Mouse (Mus musculus): ENCODE measurements around the gene Ston2.

The Ston2 gene

DNA sequence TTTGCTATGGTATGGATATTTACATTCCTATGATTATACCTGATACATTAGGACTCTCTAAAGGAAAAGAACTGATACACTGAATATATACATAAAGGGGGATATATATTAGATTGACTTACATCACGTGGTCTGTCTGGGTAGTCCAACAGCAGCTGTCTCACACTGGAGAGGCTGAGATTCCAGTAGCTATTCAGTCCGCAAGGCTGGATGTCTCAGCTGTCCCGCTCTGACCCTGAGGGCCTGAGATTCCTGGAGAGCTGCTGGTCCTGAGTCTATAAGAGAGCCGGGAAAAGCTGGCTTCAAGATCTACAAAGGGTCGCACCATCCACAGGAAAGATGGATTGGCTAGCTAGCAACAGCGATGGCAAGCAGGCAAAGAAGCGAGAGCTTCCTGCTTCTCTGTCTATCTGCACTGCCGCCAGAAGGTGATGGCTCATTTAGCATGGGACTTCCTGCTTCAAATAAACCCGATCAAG lies at the start of gene Ston2:
TSS of gene Ston2 (minus strand) at position 429 of the 479 bp plus-strand sequence.
- no peak for DNase-seq (ENCODE audit: low read depth, low spot score)

DNA sequence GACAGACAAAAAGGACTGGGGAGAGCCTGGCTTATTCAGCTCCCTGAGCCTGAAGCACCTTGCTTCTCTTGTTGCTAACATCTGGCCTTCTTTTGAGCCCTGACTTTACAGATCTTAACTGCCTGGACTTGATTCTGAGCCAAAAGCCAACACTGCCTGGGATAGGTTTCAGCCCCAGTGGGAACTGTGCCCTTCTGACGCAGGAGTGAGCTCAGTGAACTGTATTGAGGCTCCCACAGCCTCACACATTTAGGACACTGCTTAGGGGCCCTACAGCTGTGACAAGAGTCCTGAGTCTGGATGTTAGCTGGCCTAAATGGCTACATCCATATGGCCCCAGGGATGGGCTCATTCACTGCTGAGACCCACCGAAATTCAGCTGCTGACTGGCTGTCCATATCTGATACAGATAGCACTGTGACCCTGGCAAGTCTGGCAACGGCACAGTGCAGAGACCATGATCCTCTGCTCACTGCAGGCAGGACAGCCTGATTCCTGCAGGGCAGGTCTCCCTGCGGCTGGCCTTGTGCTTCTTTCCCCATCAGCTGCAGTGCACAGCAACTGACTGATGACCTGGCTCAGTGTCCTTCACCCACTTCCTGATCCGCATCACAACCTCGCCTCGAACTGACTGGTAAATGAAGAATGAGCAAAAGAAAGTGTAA lies 49.3 kb upstream of the Ston2 start:
- DNase-seq (ENCODE audit: low read depth, low spot score): no peak

DNA sequence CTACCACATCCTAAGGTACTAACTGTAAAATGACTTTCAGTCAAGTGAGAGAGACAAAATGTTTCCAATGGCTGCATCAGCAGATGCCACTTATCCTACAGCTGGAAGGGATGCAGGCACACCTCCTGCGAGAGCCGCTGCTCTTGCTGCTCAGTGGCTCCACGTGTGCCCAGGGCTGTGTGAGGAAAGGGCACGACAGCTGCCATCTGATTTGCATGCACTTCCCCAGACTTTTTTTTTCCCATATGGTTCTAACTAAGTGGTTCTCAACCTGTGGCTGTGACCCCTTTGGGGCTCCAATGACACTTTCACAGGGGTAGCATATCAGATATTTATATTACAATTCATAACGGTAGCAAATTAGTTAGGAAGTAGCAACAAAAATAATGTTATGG lies 45.7 kb upstream of the Ston2 start:
- DNase-seq (ENCODE audit: low read depth, low spot score): no peak

DNA sequence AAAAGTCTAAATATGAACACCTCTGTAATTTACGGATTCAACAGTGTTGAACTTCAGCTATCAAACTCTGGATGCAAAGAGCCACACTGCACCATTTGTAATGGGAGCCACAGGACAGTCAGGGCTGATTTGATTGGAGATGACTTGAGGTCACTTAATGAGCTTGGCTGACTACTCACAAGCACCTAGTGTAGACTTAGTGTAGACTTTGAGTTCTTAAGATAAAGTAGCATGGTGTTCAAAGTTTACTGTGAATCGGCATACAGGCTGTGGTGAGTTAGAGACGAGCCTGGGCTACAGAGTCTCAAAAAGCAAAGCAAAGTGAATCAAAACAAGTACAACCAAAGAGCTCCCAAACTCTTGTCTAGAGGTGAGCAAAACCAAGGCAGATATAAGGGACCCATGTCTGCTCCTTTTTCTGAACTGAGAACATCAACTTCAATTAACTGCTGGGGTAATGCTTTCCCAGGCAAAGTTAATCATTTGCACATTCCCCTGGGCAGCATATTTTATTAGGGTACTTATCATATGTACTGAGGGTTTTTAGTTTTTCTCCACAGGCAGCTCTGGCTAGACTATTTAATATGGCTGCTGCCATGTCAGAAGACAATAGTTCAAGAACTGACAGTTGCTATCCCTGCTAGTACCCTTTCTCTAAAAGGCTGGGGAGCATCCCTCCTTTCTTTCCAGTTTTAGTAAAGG lies 45.2 kb upstream of the Ston2 start:
- no peak for DNase-seq (ENCODE audit: low read depth, low spot score)

DNA sequence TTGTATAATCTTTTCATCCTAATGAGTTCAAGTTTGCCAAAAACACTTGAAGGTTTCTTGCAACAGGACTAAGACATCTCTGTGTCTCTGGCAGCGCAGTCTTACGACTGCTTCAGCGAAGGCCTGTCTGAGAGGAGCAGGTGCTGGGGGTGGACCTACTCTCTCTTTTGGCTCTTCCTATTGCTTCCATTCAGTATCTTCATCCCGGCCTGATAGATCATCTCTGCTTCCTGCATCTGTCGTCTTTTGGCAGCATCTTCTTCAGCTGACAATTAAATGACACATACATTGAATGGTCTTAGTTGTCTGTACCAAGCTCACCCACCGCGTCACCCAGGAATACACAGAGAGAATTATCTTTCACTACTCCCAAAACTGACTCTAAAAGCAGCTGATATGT lies 43.2 kb upstream of the Ston2 start:
- DNase-seq (ENCODE audit: low read depth, low spot score): no peak

DNA sequence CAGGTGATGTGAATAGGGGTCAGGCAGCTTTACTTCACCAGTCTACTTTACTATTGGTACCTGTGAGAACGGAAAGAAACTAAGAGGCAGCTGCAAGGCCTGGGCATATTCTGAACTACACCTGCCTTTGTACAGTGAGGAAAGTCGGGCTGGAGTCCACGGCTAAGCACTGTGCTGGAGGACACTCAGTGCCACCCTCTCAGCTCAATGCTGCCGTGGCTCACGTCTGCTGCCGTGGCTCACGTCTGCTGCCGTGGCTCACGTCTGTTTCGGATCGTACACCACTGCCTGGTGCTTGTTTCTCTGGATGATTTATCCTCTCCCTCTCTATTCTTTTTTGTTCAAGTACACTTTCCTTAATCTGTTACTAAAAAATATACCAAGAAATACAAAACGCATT lies 32.3 kb upstream of the Ston2 start:
- no peak for DNase-seq (ENCODE audit: low read depth, low spot score)

DNA sequence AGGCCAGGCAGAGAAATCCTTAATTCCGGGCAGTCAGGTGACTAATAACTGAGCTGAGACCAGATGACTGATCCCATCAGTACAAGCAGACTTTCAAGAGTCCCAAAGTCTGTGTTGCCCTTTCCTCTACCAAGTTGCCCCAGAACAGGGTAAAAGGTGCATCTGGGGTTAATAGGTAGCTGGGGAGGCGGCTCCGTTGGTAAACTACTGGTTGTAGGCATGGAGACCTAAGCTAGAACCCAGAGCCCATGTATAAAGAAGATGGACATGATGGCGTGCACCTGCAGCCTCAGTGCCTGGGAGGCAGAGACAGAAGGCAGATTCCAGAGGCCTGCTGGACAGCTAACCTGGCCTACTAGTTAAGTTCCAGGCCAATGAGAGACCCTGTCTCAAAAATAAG lies 30.5 kb upstream of the Ston2 start:
- no peak for DNase-seq (ENCODE audit: low read depth, low spot score)

DNA sequence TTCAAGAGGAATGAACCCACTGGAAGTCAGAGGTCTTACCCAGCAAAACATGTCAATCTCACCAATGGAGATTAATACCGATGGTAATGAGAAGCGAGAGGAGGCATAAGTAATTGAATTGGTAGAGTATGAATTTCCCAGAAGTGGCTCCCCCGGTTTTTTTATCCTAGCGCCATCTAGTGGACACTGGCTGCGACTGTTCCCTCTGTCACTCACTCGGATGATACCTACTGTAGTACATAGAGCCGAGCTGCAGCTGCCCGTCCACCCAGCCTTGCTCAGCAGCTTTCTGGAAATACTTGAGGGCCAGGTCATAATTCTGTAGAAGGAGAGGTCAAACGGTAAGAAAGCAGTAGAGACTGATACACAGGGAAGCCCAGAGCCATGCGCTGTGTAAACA lies 27.8 kb upstream of the Ston2 start:
- peak; percentile 40 for DNase-seq (ENCODE audit: low read depth, low spot score)

DNA sequence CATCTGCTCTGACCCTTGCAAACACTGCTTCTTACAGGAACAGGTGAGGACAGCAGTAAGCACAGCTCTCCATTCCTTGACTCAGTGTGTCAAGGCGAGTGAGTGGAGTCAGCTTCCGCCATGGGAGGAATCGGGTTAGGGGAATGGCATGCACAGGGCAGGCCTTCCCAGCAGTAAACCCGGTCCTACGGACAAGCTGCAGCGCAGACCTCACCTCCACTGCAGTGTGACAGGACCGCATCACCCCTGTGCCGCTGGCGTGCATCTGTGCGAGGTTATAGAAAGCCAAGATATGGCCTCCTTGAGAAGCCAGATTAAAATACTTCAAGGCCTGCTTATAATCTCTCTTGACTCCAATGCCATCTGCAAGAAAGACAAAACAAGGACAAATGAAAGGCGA lies 27.4 kb upstream of the Ston2 start:
- DNase-seq (ENCODE audit: low read depth, low spot score): no peak

DNA sequence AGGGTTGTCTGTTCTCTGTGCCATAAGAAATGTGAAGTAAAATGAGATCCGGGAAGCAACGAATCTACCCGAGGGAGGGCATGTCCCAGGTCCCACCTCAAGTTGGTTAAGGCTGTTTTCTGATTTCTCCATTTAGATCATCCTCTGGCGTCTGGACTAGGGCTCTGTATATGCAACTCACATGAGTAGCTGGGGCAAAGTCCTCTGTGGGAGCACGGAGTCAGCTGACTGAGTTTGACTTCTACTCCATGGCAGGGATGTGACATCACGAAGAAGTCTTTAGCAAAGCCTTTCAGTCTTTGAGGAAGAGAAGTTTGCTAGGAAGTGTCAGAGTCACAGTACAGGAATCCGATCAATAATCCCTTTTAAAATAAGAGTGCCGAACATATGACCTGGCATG lies 20.7 kb upstream of the Ston2 start:
- no peak for DNase-seq (ENCODE audit: low read depth, low spot score)

DNA sequence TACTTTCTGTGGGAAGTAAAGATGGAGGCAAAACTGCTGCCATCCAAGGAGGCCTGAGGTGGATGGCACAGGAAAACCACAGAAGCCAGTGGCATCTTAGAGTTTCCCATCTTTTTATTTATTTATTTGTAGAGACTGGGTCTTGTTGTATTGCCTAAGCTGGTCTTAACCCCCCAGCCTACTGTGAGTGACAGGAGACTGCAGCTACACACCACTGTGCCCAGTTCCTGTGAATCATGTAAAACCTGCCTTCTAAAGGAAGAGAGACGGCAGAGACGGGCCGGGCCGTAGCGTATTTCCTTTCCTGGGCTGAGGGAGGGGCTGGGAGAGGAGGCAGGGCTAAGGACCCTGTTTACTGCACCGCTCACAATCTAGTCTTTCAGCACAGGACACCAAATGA lies 19.6 kb upstream of the Ston2 start:
- DNase-seq (ENCODE audit: low read depth, low spot score): no peak

DNA sequence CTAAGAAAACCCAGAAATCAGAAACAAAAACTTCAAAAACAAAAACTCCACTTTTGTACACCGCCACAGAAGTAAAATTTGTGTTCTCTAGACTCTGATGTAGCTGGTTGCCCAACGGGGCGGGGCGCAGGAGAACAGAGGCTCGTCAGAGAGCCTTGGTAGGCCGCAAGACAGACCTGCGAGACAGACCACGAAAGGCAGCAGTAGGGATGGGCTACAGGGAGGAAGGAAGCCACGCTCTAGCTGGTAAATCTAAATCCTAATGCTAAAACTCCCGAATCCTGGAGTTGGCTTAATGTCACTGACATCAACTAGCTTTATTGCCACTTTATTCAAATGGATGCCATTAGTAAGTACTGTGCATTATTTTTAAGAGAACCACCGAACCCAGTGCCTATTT lies 18.9 kb upstream of the Ston2 start:
- DNase-seq (ENCODE audit: low read depth, low spot score): no peak

DNA sequence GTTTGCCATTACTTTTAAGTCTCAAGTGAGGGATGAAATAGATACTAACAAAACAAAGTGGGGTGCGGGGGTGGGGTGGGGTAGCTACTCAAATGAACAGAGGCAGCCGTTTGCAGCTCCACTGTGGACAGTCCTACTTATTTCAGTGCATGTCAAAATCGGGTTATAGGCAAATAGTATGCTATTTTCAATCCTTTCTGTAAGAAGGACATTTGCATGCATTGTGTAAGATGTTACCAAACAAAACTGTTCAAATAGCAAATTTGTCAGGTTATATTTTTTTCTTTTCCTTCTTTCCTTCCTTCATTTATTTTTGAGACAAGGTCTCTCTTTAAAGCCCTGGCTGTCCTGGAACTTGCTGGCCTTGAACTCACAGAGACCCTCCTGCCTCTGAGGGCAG lies 16.1 kb upstream of the Ston2 start:
- DNase-seq (ENCODE audit: low read depth, low spot score): no peak

DNA sequence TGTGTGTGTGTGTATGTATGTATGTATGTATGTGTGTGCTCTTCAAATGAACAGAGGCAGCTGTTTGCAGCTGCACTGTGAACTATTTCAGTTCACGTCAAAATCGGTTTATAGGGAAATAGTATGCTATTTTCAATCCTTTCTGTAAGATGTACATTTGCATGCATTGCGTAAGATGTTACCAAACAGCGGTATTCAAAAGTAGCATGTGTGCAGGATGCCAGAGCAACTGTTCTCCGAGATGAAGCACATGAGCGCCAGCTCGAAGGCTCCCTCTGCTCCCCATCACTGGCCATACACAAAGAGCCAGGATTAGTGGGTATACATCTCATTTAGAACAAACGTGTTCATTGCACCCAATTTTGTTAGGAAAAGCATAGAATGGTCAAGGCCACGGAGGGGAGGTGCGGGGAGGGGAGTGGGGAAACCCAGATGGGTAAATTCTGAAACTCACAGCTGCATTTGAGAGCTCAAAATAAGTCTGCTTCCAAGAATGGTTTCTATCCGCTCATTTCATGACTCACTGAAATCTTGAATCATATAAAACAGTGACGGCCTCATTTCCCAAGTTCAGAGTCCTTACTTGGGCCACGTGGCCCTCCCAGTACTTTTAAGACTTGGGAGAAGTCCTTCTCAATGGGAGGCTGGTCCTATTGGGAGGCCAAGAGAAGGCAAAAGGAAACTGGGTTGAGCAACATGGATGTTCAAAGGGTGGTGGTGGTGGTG lies 15.2 kb upstream of the Ston2 start:
- no peak for DNase-seq (ENCODE audit: low read depth, low spot score)

DNA sequence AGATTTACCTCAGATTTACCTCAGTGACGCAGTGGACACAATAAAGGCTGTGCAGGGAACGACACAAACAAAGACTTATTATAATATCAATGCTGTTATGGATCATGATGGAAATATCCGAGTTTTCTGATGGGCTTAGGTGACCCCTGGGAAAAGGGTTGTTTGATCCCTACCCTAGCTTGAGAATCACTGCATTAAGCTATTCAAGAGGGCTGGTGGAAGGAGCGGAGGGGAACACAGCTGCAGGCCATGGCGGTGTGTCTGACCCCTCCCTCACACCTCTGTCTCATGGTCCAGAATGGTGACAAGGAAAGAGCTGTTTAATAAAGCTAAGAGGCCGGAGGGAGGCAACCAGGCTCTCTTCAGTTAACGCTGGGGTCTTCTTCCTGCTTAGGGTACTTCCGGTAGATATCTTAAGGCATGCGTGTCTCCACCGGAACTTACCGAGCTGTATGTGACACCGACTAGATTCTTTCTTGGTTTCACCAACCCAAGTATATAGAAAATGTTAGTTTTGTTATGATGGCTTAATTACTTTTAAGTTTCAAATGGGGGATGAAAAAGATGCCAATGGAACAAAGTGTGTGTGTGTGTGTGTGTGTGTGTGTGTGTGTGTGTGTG lies 14.5 kb upstream of the Ston2 start:
- no peak for DNase-seq (ENCODE audit: low read depth, low spot score)

DNA sequence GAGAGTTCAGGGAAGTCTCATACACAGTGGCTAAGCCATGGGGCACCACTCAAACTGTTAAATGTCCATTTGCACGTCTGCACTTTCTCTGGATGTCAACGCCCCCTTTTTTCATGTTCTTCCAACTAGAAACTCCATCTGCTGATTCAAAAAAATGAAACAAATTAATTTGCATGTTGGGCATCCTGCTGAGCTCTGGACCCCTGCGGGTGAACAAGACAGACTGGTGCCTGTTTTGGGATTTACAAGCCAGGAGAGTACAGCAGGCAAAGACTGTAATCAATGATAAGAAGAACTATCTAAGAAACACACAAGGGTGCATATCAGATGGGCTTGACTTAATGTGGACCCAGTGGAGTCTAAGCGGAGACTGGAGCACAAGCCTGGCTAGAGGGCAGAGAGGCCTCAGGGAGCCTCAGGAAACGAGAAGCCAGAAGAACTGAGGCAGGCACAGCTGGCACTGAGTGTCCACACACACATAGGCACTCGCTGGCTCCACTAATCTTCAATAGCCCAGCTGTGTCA lies 12.7 kb upstream of the Ston2 start:
- no peak for DNase-seq (ENCODE audit: low read depth, low spot score)

DNA sequence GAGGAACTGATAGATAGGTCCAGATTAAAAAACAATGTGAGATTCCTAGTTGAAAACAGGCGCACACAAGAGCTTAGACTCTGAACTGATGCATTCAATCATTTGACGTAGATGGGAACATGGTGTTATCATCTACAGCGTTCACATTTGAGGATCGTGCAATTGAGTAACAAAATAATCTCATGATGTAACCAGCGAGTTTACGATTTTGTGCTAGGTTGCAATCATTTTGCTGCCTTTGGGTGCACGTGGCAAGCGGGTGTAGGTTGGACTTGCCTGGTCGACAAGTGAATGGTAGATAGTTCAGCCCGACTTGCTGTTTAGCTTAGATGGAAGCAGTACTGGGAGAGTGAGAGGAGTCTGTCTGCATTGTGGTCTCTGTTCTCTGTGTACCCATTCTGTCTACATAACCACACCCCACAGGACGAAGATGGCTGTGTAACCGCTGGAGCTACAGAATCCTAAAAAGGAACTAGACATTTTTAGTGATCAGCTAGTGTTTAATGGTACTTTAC lies 11.7 kb upstream of the Ston2 start:
- DNase-seq (ENCODE audit: low read depth, low spot score): no peak

DNA sequence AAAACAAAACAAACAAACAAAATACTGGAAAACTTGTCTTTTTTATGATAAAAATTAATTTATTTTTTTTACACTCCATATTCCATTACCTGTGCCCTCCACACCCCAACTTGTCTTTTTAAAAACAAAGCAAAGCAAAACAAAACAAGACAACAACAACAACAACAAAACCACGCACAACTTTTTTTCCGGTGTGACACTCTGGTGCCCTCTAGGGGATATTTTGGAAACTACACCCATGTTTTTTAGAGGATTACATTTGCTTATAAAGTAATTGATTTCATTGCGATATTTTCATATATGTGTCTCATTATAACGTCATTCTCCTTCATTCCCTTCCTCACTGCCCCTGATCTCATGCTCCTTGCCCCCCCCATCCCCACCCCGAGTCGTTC lies 11.2 kb upstream of the Ston2 start:
- no peak for DNase-seq (ENCODE audit: low read depth, low spot score)

DNA sequence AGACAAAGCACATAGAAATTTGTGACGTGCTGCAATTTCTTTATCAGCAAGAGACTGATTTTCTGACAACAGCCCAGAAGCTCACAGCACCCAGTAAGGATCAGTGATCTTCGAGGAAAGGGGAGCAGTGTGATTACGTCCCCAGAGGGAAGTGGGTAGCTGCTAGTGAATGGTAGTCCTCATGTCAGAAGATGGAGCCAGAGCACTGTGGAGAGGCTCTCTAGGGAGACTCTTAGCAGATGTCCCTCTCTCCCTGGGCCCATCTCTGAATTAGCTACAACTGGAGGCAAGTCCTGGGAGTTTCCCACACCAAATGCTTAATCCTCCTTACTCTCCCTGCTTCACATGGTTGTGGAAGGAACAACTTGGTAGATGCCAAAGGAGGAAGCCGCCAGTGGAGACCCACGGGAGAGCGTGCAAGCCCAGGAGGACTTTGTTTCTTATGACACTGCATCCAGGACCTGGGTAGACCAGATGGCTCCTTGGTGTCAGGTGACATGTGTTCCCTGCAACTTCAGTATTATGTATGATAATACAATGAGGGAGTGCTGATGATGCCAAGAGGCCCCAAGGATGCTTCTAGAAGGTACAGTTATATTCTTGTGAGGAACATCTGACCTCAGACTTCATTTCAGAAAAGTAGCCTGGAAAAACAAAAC lies 10.7 kb upstream of the Ston2 start:
- peak; percentile 38 for DNase-seq (ENCODE audit: low read depth, low spot score)

DNA sequence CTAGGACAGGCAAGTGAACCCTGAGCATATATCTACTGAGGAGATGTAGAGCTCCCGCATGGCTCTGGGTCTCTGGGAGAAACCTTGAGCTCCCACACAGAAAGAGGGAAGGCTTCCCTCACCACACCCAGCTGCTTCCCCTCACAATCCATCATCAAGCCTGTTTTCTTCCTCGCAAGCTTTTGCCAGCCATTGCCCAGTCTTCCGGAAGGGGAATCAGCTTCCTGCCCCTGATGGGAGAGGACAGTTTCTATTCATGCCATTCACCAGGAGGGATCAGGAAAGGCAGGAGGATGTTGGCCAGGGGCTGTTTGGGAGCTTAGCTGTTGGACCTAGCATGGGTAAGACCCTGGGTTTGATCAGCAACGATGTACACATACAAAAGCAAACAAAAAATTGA lies 8.6 kb upstream of the Ston2 start:
- no peak for DNase-seq (ENCODE audit: low read depth, low spot score)

DNA sequence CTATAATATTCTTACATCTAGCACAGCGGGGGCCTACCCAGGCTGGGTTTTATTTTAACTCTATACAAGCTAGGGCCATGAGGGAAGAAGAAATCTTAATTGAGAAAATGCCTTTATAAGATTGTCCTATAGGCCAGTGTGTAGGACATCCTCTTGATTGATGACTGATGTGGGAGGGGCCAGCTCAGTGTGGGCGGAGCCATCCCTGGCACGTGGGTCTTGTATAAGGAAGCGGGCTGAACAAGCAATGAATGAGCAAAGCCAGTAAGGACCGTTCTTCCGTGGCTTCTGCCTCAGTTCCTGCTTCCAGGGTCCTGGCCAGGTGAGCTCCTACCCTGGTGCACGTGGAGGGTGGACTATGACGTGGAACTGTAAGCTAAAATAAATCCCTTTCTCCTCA lies 5.1 kb upstream of the Ston2 start:
- peak; percentile 51 for DNase-seq (ENCODE audit: low read depth, low spot score)

All from ES-CJ7 (cell line).